ENCODE assay signal across 8 mouse cellular contexts in the genomic region with DNA sequence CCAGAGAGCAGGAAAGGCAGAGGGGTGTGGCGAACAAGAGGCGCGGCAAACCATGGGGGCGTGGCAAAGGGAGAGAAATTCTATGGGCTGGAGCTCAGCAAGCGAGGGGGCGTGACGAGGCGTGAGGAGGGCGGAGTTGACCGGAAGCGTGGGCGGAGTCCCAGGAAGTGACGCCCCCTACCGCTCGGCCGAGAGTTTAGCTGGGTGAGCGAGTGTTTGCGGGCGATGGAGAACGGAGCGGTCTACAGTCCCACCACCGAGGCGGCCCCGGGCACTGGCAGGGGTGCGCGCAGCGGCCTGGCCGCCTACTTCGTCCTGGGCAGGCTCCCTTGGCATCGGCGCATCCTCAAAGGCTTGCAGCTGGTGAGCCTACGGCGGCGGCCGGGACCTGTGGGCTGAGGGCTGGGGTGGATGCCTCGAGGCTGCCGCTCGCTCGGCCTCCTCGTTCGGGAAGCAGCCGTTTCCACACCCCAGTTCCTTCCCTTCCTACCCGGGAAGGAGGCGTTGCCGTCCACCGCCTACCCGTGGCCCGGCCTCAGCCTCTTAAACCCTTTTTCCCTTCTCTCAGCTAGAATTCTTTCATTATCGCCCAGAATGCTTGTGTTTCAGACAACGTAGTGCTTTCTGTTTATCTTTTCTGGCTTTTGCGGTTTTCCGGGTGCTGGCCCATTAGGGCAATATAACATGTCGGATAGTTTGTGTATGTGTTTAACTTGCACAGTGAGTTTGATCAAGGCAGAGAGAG. TPM values are rescaled to one million over a fixed set of nuclear protein-coding genes. Genes with fewer than 3 reads are reported as not detected.
DNase-seq lines count a peak whose midpoint lies in the region; ATAC-seq lines count a peak whose summit lies in the region.

Gene Cmtm6, plus strand, starts transcription at position 106 of the 745 bp plus-strand sequence.

- H3K4me1 ChIP-seq in brown adipose tissue, adult 24 weeks (ENCODE audit: control insufficient read depth, insufficient read depth, insufficient read length, low read length): peaks cover 6% of the 10 kb centered on the region; the same call in 1 of the 2 replicates
- H3K4me1 ChIP-seq in heart, embryonic 13.5 days: peaks cover 43% of the 10 kb centered on the region
- peaks cover 64% of the 10 kb centered on the region for H3K4me1 ChIP-seq in liver, embryonic 12.5 days
- 0 out of 2 replicates have a peak, but pooled peaks cover 12% of the 10 kb centered on the region for H3K4me1 ChIP-seq in stomach, embryonic 15.5 days

- no peaks in the 10 kb centered on the region for H3K9me3 ChIP-seq in heart, embryonic 13.5 days
- H3K9me3 ChIP-seq in liver, embryonic 12.5 days (replicated peaks): no peaks in the 10 kb centered on the region
- no peaks in the 10 kb centered on the region for H3K9me3 ChIP-seq in stomach, embryonic 15.5 days

- H3K4me2 ChIP-seq in heart, embryonic 13.5 days: peak within 1 kb of the TSS; percentile 89
- H3K4me2 ChIP-seq in liver, embryonic 12.5 days: peak within 1 kb of the TSS; percentile 88
- peak within 1 kb of the TSS; percentile 64 for H3K4me2 ChIP-seq in stomach, embryonic 15.5 days

- H3K27me3 ChIP-seq in heart, embryonic 13.5 days (replicated peaks): no peaks in the 10 kb centered on the region
- H3K27me3 ChIP-seq in liver, embryonic 12.5 days (replicated peaks): no peaks in the 10 kb centered on the region
- H3K27me3 ChIP-seq in stomach, embryonic 15.5 days (replicated peaks): no peaks in the 10 kb centered on the region

- peak within 1 kb of the TSS; percentile 92 for H3K4me3 ChIP-seq in brown adipose tissue, adult 24 weeks (ENCODE audit: insufficient read depth, low read depth, low read length)
- H3K4me3 ChIP-seq in heart, embryonic 13.5 days: peak within 1 kb of the TSS; percentile 83
- peak within 1 kb of the TSS; percentile 89 for H3K4me3 ChIP-seq in liver, embryonic 12.5 days
- peak within 1 kb of the TSS; percentile 83 for H3K4me3 ChIP-seq in stomach, embryonic 15.5 days (replicated peaks)

- DNase-seq in CD4-positive, CD25-positive, alpha-beta regulatory T cell, adult 2 months (ENCODE audit: low read depth, low spot score): peak; percentile 98
- peak; percentile 52 for DNase-seq in fat pad, adult 2 months (ENCODE audit: extremely low read depth, low read depth, low spot score)
- DNase-seq in kidney, postnatal 10 days: peak; percentile 99
- DNase-seq in natural killer cell, adult 2 months (ENCODE audit: low spot score in 2 of 2): peak; percentile 98 to 99

- peak within 1 kb of the TSS; percentile 92 for H3K27ac ChIP-seq in brown adipose tissue, adult 24 weeks (replicated peaks; ENCODE audit: low read depth, low read length)
- H3K27ac ChIP-seq in heart, embryonic 13.5 days (replicated peaks): peak within 1 kb of the TSS; percentile 90
- H3K27ac ChIP-seq in liver, embryonic 12.5 days: peak within 1 kb of the TSS; percentile 97
- H3K27ac ChIP-seq in stomach, embryonic 15.5 days: peak within 1 kb of the TSS; percentile 95

- under 1% methylated on average over 53 of the region's 53 CpGs for WGBS in heart, embryonic 13.5 days
- under 1% methylated on average over 53 of the region's 53 CpGs for WGBS in liver, embryonic 12.5 days (ENCODE audit: insufficient replicate concordance)
- under 1% methylated on average over 53 of the region's 53 CpGs for WGBS in stomach, embryonic 15.5 days

- H3K36me3 ChIP-seq in heart, embryonic 13.5 days: peaks cover 4% of the 10 kb centered on the region; the same call in 1 of the 2 replicates
- peaks cover 3% of the 10 kb centered on the region; the same call in 1 of the 2 replicates for H3K36me3 ChIP-seq in liver, embryonic 12.5 days
- H3K36me3 ChIP-seq in stomach, embryonic 15.5 days: no peaks in the 10 kb centered on the region

- H3K9ac ChIP-seq in heart, embryonic 13.5 days: peak within 1 kb of the TSS; percentile 91
- H3K9ac ChIP-seq in liver, embryonic 12.5 days: peak within 1 kb of the TSS; percentile 85
- peak within 1 kb of the TSS; percentile 88 for H3K9ac ChIP-seq in stomach, embryonic 15.5 days

- ATAC-seq in heart, embryonic 13.5 days (ENCODE audit: extremely low read depth, insufficient number of reproducible peaks, low FRiP score, low TSS enrichment): peak; percentile 95
- ATAC-seq in liver, embryonic 12.5 days: peak; percentile 91
- ATAC-seq in stomach, embryonic 15.5 days (ENCODE audit: insufficient read depth, low FRiP score, low read depth): peak; percentile 90

RNA-seq across cellular contexts. Expression of gene Cmtm6, which starts in this region (rescaled TPM):
- polyA plus RNA-seq in brown adipose tissue, adult 24 weeks (2012; ENCODE audit: insufficient read depth, insufficient read length, missing spikeins): 21.0 and 25.5 TPM in 2 replicates
- 34.6 and 37.5 TPM in 2 replicates for polyA plus RNA-seq in heart, embryonic 13.5 days (2015; fragmentation: Nextera tagmentation; extraction: Ambion mirVana)
- polyA plus RNA-seq in liver, embryonic 12.5 days (2016; fragmentation: Nextera tagmentation; extraction: Ambion mirVana): 26.0 and 29.1 TPM in 2 replicates
- polyA plus RNA-seq in stomach, embryonic 15.5 days (2015; fragmentation: Nextera tagmentation; extraction: Ambion mirVana): 58.7 and 60.9 TPM in 2 replicates

Comparison
In these comparisons a context has a peak if more than half of its experiments do, and no peak if none do; other contexts are left out.
1. Peak in every context shown above with its lines: DNase-seq, ATAC-seq, H3K4me3 ChIP-seq and H3K27ac ChIP-seq.